Mouse (Mus musculus) hindbrain, embryonic 16.5 days (tissue): ENCODE data around the gene Wdr66. TPM values are rescaled to one million over a fixed set of nuclear protein-coding genes. Genes with fewer than 3 reads are reported as not detected.

Experiments used
- ATAC-seq: fragments of 200-750 bp; cut with Nextera tagmentation; 2 replicates; pipeline ENCODE4 v1.8.0; 2017; ENCODE audit warnings: moderate TSS enrichment, moderate library complexity
- H3K27ac ChIP-seq: fragments of 300-500 bp; sonication (generic); 2 replicates; pipeline ENCODE4 v1.5.1; 2014; ENCODE audit warnings: low read depth, mild to moderate bottlenecking, control low read depth, low read length, moderate library complexity
- H3K27me3 ChIP-seq: fragments of 300-500 bp; sonication (generic); replicated peaks from 2 replicates; pipeline ENCODE4 v1.6.1; 2014; ENCODE audit warnings: low read length; ENCODE audit not compliant: control insufficient read depth, insufficient read depth
- H3K36me3 ChIP-seq: fragments of 300-500 bp; sonication (generic); 2 replicates; pipeline ENCODE4 v1.6.1; 2014; ENCODE audit warnings: mild to moderate bottlenecking, low read length, moderate library complexity, mixed read lengths; ENCODE audit not compliant: control insufficient read depth, insufficient read depth
- H3K4me1 ChIP-seq: fragments of 300-500 bp; sonication (generic); 2 replicates; pipeline ENCODE4 v1.6.1; 2014; ENCODE audit warnings: low read depth, low read length; ENCODE audit not compliant: control insufficient read depth, insufficient read depth
- H3K4me2 ChIP-seq: fragments of 300-500 bp; sonication (generic); 2 replicates; pipeline ENCODE4 v1.6.1; 2014; ENCODE audit warnings: mild to moderate bottlenecking, low read length, control low read depth, moderate library complexity
- H3K4me3 ChIP-seq: fragments of 300-500 bp; sonication (generic); 2 replicates; pipeline ENCODE4 v1.5.1; 2014; ENCODE audit warnings: mild to moderate bottlenecking, low read length, control low read depth, moderate library complexity
- H3K9ac ChIP-seq: fragments of 300-500 bp; sonication (generic); 2 replicates; pipeline ENCODE4 v1.6.1; 2014; ENCODE audit warnings: low read depth, mild to moderate bottlenecking, control low read depth, low read length, moderate library complexity
- H3K9me3 ChIP-seq: fragments of 300-500 bp; sonication (generic); 2 replicates; pipeline ENCODE4 v1.6.1; 2014; ENCODE audit warnings: mild to moderate bottlenecking, low read length, moderate library complexity; ENCODE audit not compliant: control insufficient read depth
- WGBS: fragments of 180-500 bp; shearing (Covaris S2); extraction: QIAGEN DNeasy Blood & Tissue Kit; methylation state at CpG from one replicate; pipeline ENCODE4 v1.1.7; 2014; 5-methylcytosine and 5-hydroxymethylcytosine counted together
- polyA plus RNA-seq: library from polyadenylated mRNA; unstranded; fragments of >200 nt; fragmentation: Nextera tagmentation; extraction: Ambion mirVana; gene quantifications from 2 replicates; pipeline ENCODE4 v1.2.1, GENCODE M21; 2015

Gene Wdr66
- polyA plus RNA-seq, 1 experiment from 2014 or later = 1.4 TPM

GRCm38 (mm10) chr5:123281336-123282136, 29.6 kb downstream of the Wdr66 start:
- WGBS = 80% methylated on average over 9 of the region's 9 CpGs
- no peaks in the 10 kb centered on the region for H3K36me3 ChIP-seq
- H3K4me1 ChIP-seq = peaks cover 2% of the 10 kb centered on the region; the same call in 1 of the 2 replicates
- no peak overlapping the region for H3K9ac ChIP-seq
- no peak for ATAC-seq
- no peak overlapping the region for H3K4me3 ChIP-seq
- H3K27ac ChIP-seq = no peak overlapping the region
- H3K27me3 ChIP-seq = no peaks in the 10 kb centered on the region
- no peak overlapping the region for H3K4me2 ChIP-seq
- no peaks in the 10 kb centered on the region for H3K9me3 ChIP-seq

- no peak overlapping the region for H3K4me2 ChIP-seq
- no peak overlapping the region for H3K4me3 ChIP-seq
- H3K9ac ChIP-seq = no peak overlapping the region
- no peak for ATAC-seq
- no peak overlapping the region for H3K27ac ChIP-seq
- WGBS = 35% methylated on average over 8 of the region's 8 CpGs
- no peaks in the 10 kb centered on the region for H3K9me3 ChIP-seq
- no peaks in the 10 kb centered on the region for H3K27me3 ChIP-seq
- no peaks in the 10 kb centered on the region for H3K36me3 ChIP-seq
- 0 out of 2 replicates have a peak, but pooled peaks cover 2% of the 10 kb centered on the region for H3K4me1 ChIP-seq
Measured at GRCm38 (mm10) chr5:123285174-123285573, 33.3 kb downstream of the Wdr66 start.

- Histone ChIP-seq H3K36me3 (no peaks in the 10 kb centered on the region), H3K9ac (no peak overlapping the region), H3K4me2 (no peak overlapping the region), H3K9me3 (no peaks in the 10 kb centered on the region), H3K27me3 (no peaks in the 10 kb centered on the region), H3K4me1 (0 out of 2 replicates have a peak, but pooled peaks cover 2% of the 10 kb centered on the region), H3K4me3 (no peak overlapping the region), H3K27ac (no peak overlapping the region)
- no peak for ATAC-seq
- 77% methylated on average over 5 of the region's 5 CpGs for WGBS
Measured at GRCm38 (mm10) chr5:123288079-123288478, 36.2 kb downstream of the Wdr66 start.

- H3K4me2 ChIP-seq = no peak overlapping the region
- H3K9me3 ChIP-seq = no peaks in the 10 kb centered on the region
- ATAC-seq = no peak
- H3K9ac ChIP-seq = no peak overlapping the region
- H3K36me3 ChIP-seq = no peaks in the 10 kb centered on the region
- no peak overlapping the region for H3K27ac ChIP-seq
- H3K27me3 ChIP-seq = no peaks in the 10 kb centered on the region
- H3K4me1 ChIP-seq = no peaks in the 10 kb centered on the region; the same call in 1 of the 2 replicates
- WGBS = 46% methylated on average over 9 of the region's 9 CpGs
- H3K4me3 ChIP-seq = no peak overlapping the region
Measured at GRCm38 (mm10) chr5:123294653-123295052, 42.8 kb downstream of the Wdr66 start.

GRCm38 (mm10) chr5:123296224-123296806, 44.4 kb downstream of the Wdr66 start:
- H3K9me3 ChIP-seq = no peaks in the 10 kb centered on the region
- ATAC-seq = no peak
- H3K9ac ChIP-seq = no peak overlapping the region
- no peak overlapping the region for H3K4me2 ChIP-seq
- H3K4me3 ChIP-seq = no peak overlapping the region
- no peak overlapping the region for H3K27ac ChIP-seq
- peaks cover 3% of the 10 kb centered on the region; the same call in 1 of the 2 replicates for H3K4me1 ChIP-seq
- H3K27me3 ChIP-seq = no peaks in the 10 kb centered on the region
- WGBS = 70% methylated on average over 12 of the region's 12 CpGs
- no peaks in the 10 kb centered on the region for H3K36me3 ChIP-seq

- no peak for ATAC-seq
- peaks cover 8% of the 10 kb centered on the region for H3K4me1 ChIP-seq
- no peaks in the 10 kb centered on the region for H3K27me3 ChIP-seq
- H3K4me2 ChIP-seq = no peak overlapping the region
- no peaks in the 10 kb centered on the region for H3K36me3 ChIP-seq
- H3K9ac ChIP-seq = no peak overlapping the region
- no peak overlapping the region for H3K27ac ChIP-seq
- WGBS = 63% methylated on average over 23 of the region's 23 CpGs
- no peaks in the 10 kb centered on the region for H3K9me3 ChIP-seq
- H3K4me3 ChIP-seq = no peak overlapping the region
Measured at GRCm38 (mm10) chr5:123296972-123297754, 45.3 kb downstream of the Wdr66 start.

- peaks cover 9% of the 10 kb centered on the region for H3K4me1 ChIP-seq
- no peaks in the 10 kb centered on the region for H3K36me3 ChIP-seq
- no peaks in the 10 kb centered on the region for H3K27me3 ChIP-seq
- H3K4me3 ChIP-seq = no peak overlapping the region
- H3K9ac ChIP-seq = no peak overlapping the region
- no peak overlapping the region for H3K27ac ChIP-seq
- H3K9me3 ChIP-seq = no peaks in the 10 kb centered on the region
- WGBS = 79% methylated on average over 7 of the region's 7 CpGs
- ATAC-seq = no peak
- H3K4me2 ChIP-seq = no peak overlapping the region
Measured at GRCm38 (mm10) chr5:123297830-123298229, 45.9 kb downstream of the Wdr66 start.

- no peak overlapping the region for H3K4me2 ChIP-seq
- 88% methylated on average over 6 of the region's 6 CpGs for WGBS
- no peaks in the 10 kb centered on the region for H3K36me3 ChIP-seq
- no peaks in the 10 kb centered on the region for H3K27me3 ChIP-seq
- H3K4me1 ChIP-seq = peaks cover 9% of the 10 kb centered on the region
- no peak overlapping the region for H3K27ac ChIP-seq
- no peak overlapping the region for H3K4me3 ChIP-seq
- H3K9me3 ChIP-seq = no peaks in the 10 kb centered on the region
- H3K9ac ChIP-seq = no peak overlapping the region
- ATAC-seq = no peak
Measured at GRCm38 (mm10) chr5:123298526-123298925, 46.6 kb downstream of the Wdr66 start.
